Mouse (Mus musculus): ENCODE data around the gene Pip4k2c.
"Not testable (repeated sequence)": the region's sequence is repeated elsewhere in the genome, so short reads cannot be mapped to it uniquely, and the experiment has no call there.

Gene Pip4k2c

DNA sequence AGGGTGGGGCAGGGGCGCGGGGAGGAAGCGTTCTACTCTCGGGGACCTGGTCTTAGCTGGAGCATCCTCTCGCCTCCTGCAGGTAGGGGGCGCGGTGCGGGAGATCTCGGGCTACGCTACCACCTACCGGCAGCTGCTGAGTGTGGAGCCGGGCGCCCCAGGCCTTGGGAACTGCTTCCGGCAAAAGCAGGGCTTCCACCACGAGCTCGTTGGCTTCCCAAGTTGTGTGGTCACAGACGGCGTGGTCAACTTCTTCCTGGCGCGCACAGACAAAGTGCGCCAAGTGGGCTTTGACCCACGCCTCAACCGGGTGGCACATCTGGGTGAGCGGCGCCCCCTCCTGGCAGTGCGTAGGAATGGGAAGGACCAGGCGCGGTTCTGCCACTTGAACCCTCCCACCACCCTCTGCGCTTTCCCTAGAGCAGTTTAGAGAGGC lies 40.5 kb downstream of the Pip4k2c start:
- DNase-seq (ENCODE audit: low spot score), result peak; percentile 90

DNA sequence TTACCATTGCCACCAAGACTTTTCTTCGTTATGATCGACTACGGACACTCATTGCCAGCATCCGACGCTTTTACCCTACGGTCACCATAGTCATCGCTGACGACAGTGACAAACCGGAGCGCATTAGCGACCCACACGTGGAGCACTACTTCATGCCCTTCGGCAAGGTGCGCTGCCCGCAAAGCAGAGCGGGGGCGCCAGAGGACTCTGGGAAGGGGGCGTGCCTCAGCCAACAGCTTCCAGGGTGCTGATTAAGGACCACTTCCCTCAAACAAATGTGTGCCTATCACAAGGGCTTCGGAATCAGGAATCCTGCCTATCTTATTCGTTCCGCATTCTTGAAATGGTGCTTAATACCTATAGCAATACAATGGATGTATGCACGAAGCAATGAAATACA lies 41.4 kb downstream of the Pip4k2c start:
- peak; percentile 74 for DNase-seq (ENCODE audit: low spot score)

DNA sequence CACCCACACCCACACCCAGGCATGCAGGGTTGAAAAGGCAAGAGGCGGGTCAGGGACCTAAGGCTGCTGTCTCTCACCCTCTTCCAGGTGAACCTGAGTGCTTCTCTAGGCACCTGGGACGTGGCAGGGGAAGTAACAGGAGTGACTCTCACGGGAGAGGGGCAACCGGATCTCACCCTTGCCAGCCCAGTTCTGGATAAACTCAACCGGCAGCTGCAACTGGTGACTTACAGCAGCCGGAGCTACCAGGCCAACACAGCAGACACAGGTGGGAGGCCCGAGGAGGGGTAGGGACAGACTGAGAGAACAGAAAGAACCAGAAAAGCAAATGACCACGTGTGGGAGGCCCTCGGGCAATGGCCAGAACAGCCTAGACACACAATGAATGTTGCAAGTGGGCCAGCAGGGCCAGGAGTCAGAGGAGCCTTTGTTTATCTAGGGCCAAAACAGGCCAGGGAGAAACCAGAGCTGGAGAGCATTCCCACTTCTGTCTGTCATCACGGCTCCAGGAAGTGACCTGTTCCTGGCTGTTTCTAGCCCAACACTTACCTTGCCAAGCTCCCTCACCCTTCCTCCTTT lies 43.7 kb downstream of the Pip4k2c start:
- DNase-seq (ENCODE audit: low spot score), result no peak

DNA sequence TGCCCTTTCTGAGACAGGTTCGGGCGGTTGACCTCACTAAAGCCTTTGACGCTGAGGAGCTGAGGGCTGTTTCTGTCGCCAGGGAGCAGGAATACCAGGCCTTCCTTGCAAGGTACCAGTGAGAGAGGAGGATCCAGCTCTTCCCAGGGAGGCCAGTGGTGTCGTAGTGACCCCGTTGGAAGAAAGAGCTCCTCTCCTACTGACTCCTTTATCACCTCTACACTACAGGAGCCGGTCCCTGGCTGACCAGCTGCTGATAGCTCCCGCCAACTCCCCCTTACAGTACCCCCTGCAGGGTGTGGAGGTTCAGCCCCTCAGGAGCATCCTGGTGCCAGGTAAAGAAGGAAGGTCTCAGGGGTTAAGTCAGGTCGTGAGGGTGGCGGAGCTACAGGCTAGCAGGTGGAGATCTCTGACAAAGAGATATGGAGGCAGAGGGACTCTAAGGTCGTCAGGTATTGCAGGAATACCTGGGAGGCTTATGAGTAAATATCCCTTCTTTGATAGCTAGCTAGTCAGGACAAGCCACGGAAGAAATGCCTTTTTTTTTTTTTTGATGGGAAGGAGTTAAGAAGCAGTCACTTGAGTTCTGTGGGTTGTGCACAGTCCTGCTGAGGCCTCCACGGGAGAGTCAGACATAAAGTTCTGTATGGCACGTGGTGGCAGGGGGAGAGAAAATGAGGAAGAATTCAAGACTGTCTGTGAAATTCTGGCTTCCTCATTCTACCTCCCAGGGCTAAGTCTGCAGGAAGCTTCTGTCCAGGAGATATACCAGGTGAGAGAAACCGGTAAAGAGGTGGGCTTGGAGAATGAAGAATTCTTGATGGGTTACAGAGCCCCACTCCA lies 44.4 kb downstream of the Pip4k2c start:
- DNase-seq (ENCODE audit: low spot score), result no peak

DNA sequence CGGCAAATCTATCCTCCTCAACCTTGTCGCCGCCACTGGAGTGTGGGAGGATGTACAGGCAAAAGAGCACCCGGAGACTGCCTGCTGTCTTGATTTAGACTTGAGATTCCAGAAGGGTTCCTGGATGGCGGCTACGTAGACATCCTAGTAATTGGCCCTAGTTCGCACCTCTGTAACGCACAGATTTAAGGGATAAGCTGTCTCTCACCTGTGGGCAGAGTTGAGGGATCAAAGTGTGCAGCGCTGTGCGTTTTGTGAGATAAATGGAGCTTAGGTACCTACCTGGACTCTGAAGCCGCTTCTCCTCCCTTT lies 45.0 kb downstream of the Pip4k2c start:
- peak; percentile 54 for DNase-seq (ENCODE audit: low spot score)

DNA sequence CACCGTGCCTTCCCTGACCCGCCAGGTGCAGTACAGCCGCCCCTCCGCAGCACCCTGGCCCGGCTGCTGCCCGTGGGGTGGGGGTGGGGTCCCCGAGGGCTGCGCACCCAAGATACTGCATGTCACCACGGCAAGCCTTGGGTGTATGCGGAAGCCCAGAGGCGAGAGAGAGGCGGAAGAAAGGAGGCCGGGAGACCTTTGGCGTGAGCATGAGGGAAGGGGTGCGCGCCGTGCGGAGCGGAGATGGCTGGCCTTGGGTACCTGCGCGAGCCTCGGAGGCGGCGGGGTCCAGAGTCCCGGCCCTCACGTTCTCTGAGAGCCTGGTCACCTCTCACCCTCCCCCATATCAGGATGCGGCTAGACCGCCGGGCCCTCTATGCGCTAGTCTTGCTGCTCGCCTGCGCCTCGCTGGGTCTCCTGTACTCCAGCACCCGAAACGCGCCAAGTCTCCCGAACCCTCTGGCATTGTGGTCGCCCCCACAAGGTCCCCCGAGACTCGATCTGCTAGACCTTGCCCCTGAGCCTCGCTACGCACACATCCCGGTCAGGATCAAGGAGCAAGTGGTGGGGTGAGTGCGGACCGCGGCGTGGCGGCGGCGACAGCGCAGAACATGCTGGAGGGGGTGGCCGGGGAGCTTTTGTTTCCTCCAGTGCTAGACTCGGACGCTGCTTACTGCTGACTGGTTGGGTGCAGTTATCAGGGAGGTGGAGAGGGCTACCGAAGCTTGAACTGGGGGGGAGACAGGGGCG lies 45.6 kb downstream of the Pip4k2c start:
- DNase-seq (ENCODE audit: low spot score), result peak; percentile 57

DNA sequence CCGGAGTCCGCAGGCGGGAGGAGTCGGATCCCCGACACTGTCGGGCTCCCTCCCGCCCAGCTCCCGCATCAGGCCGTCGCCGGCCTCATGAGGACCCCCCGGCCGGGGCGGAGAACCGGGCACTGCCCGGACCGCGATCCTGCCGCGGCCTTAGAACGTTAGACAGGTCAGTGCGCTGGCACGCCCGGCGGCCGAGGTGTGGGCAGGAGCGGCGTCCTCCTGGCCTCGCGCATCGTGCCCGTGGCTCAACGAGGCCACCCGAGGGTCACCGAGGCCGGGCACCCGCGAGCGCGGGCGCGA lies 46.1 kb downstream of the Pip4k2c start:
- no peak for DNase-seq (ENCODE audit: low spot score)

DNA sequence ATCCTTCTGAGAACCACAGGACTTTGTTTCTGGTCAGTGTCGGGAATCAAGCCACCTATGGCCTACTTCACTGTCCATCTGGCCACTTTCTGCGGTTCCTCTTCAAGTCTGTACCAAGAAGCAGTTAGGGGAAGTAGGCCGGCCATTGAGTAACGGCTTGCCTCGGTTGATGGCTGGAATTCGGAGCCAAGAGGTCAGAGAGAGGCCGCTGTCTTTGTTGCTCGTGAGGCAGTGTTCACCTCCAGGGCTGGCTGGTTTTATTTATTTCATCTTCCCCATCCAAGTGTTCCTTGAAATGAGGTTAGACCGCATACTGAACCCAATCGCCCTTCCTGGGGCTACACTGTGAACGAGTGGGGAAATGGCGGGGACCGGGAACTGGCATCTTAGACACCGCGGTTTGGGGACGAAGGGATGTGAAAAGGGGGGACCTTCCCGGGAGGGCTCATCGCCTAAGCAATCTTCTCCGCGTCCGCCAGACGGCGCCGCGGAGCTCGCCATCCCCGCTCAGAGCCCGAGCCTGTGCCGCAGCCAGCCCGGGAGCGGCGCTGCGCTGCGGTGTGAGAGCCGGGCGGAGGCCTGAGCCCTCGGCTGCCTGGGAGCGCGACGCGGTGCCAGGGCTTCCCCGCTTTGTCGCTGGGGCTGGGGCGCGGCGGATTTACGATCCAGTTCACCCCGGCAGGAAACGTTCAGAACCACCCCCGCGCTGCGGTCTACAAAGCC lies 46.6 kb downstream of the Pip4k2c start, which contains the start of gene B4galnt1:
Gene B4galnt1, plus strand, starts transcription at position 595 of the 723 bp plus-strand sequence.
- DNase-seq (ENCODE audit: low spot score), result peak; percentile 85

DNA sequence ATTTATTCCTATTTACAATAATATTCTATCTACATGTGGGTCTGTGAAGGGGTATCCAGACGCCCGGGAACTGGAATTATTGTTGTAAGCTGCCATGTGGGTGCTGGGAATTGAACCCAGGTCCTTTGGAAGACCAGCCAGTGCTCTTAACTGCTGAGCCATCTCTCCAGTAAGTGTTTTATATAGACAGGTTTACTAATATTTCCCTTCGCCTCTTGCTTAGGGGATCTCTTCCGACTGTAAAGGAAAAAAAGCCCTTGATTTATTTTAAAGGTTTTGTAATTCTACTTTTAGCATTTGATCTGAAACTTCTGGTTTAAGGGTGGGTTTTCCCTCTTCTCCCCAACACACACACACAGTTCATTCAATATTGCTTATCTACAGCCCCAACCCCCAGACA lies 47.2 kb downstream of the Pip4k2c start:
- no peak for DNase-seq (ENCODE audit: low spot score)

DNA sequence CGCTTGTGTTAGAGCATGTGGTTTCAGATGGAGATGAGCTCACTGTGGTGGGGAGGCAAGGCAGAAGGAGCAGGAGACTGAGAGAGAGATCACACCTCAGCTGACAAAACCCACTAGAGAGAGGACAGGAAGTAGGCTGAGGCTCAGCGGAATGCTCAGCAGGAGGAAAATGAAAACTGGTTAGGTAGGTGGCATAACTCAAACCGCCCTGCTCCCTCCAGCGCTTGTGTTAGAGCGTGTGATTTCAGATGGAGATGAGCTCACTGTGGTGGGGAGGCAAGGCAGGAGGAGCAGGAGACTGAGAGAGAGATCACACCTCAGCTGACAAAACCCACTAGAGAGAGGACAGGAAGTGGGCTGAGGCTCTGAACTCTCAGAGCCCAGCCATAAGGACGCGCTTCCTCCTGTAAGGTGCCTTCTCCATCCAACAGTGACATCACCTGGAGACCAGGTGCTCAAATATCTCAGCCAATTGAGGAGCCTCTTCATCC lies 48.6 kb downstream of the Pip4k2c start:
- not testable (repeated sequence) for DNase-seq (ENCODE audit: low spot score)

DNA sequence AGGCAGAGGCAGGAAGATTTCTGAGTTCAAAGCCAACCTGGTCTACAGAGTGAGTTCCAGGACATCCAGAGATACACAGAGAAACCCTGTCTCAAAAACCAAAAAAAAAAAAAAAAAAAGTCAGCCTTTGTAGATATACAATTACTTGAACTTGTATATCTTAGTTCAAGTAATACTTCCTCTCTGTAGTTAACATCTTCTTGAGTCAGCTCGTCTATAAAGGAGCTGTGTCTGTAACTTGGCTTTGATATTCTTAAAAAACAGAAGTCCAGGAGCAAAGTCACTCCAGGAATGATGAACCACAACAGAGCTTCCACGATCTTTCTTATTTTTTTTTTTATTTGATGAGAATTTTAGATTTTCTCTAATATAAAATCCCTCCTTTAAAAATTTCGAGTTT lies 50.7 kb downstream of the Pip4k2c start:
- no peak for DNase-seq (ENCODE audit: low spot score)

DNA sequence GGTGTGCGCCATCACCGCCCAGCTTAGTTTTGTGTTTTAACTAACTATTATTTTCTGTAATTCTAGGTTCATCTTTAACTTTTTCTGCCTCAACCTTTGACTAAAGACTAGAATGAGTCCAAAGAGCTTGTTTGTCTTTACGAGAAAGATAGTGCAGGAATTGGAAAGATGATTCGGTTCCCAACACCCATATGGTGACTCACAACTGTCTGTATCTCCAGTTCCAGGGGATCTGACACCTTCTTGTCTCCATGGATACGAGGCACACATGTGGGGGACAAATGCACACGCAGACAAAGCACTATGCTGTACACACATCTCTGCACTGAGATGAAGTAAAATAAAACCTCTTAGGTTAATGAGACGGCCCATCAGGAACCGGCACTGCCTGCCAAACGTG lies 51.3 kb downstream of the Pip4k2c start:
- no peak for DNase-seq (ENCODE audit: low spot score)

DNA sequence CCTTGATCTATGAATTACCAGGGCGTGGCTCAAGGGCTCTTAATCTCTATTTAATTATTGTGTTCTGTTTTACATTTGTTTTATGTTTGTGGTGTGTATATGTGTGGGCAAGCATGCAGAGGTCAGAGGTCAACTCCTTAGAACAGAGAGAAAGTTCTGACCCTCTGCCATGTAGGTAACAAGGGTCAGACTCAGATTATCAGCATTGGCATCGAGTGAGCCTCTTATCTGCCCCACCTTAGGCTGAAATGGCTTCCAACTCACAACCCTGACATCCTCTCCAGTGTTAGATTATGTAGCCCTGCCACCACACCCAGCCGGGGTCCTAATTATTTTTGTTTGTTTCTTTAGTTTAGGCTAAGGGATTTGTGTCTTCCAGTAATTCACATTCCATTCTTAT lies 52.9 kb downstream of the Pip4k2c start:
- no peak for DNase-seq (ENCODE audit: low spot score)

DNA sequence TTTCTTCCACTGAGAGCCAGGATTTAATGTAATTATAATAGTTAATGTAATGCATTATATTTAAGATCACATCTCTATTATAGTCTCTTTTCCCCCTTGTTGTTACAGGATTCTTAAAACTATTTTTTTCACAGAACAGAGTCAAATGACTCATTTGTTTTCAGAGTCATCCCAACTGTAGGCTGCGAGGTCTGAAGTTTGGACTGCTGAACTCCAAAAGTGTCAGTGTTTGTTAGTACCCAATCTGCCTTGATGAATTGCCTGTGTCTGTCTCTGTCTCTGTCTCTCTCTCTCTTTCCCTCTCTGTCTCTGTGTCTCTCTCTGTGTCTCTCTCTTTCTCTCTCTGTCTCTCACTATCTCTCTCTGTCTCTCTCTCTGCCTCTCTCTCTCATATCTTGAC lies 54.9 kb downstream of the Pip4k2c start:
- no peak for DNase-seq (ENCODE audit: low spot score)

DNA sequence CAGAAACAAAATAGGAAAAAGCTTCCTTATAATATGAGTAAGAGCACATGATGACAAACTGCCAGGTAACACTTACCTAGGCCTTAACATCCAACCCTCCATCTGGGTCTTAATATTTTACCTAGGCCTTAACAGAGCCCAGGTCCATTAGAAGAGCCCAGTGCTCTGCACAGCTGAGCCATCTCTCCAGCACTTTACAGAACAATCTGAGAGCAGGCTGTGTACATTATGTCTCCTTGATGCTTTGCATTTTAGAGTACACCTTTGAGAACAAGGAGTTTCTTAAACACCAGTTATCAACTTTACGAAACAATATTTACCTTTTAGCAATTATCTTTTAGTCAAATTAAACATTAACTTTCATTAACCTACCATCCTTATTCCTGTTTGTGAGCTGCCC lies 55.3 kb downstream of the Pip4k2c start:
- no peak for DNase-seq (ENCODE audit: low spot score)

DNA sequence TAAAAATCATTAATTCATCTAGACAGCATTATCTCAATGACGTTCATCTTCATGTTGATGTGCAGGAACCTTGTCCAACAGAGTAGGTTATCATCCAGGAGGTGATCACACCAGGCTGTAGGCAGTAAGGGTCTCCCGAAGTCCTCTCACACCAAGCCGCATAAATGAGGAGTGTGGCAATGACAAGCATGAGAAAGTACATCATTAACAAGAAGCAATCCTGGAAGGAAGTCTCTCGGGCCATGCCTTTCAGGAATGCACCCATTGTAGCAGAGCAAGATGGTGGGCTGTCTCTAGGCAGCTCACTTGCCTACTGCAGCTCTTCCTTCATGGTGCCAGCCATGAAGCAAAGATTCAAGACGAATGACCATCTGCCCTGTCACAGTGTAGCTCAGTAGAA lies 56.7 kb downstream of the Pip4k2c start:
- no peak for DNase-seq (ENCODE audit: low spot score)

DNA sequence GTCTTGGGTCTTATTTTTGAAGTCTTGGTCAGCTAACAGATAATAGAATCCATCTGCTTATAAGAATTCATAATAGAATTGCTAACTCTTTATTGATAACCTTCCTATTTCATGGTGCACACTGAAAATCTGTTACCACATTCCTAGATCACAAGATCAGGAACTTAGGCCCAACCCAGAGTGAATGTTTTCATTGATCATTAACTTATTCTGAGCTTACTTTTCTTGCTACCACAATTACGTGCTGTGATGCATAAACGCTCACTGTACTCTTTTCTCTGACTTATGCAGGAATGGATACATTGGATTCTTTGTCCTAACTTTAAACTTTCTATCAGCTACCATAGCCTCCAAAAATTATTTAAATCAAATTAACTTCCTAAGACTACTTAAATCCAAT lies 57.1 kb downstream of the Pip4k2c start:
- DNase-seq (ENCODE audit: low spot score), result no peak

DNA sequence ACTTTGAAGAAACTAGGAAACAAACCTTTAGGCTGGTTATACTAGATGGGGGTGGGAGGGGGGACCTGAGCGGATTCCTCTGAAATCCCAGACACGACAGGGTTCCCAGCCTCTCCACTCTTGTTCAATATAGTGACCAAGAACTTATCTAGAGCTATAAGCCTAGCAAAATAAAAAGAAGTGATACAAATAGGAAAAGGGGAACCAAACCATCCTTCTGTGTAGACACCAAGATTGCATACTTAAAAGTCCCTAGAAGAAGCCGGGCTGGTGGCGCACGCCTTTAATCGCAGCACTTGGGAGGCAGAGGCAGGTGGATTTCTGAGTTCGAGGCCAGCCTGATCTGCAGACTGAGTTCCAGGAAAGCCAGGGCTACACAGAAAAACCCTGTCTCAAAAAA lies 58.1 kb downstream of the Pip4k2c start:
- DNase-seq (ENCODE audit: low spot score), result no peak

DNA sequence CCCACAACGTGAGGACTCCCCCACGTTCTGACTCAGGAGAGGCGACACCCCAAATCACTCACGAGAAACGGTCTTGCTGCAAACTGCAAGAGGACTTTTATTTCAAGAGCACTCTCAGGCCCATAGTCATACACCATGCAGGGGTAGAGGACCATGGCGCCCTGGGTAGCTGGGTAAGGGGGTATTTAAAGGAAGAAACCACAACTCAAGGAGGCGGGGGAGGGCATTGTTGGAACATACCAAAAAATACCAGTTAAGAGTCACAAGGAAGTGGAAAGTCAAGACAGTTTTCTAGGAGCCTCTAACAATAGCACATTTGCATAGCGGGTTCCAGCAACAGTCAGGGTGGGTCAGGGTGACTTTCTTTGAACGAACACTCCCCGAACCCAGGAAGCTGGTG lies 58.8 kb downstream of the Pip4k2c start:
- not testable (repeated sequence) for DNase-seq (ENCODE audit: low spot score)

DNA sequence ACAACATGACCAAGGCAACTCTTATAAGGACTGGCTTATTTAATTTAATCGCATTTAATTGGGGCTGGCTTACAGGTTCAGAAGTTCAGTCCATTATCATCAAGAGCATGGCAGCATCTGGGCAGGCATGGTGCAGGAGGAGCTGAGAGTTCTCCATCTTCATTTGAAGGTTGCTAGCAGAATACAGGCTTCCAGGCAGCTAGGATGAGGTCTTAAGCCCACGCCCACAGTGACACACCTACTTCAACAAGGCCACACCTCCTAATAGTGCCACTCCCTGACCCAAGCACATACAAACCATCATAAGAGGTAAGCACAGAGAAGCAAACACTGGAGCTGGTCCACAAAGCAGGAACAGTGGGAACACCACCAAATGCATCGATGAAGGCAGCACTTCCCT lies 60.2 kb downstream of the Pip4k2c start:
- not testable (repeated sequence) for DNase-seq (ENCODE audit: low spot score)

DNA sequence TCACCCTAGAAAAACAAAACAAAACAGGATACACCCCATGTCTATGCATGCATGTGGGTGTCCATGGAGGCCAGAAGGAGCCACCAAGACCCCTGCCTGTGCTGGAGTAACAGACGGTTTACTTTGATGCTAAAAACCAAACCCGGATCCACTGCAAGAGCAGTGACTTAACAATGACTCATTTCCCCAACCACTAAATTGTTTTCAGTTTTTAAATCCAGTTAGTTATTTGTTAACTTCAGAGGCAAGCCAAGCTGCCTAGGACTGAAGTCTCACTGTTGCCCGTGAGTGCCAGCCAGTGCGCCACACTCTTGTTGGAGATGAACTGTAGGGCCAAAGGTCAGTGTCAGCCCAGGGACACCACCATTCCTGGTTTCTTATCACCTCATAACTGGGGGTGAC lies 60.9 kb downstream of the Pip4k2c start:
- no peak for DNase-seq (ENCODE audit: low spot score)

DNA sequence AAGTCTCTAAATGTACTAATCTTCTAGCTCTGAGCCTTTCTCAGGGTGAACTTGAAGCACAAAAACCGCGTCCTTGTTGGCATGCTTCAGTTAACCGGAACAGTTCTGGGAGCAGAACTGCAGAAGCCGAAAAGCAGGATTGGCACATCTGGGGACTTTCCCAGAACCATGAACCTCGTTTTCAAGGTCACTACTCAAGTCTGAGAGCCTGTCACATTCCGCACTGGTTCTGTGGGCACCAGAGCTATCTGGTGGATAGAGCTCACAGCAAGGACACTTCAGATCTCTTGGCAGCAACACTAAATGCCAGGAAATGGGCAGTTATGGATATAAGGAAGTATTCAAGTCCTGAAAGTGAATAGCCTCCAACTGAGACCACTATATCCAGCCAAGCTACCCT lies 64.2 kb downstream of the Pip4k2c start:
- DNase-seq (ENCODE audit: low spot score), result no peak
